Mouse (Mus musculus): Measurements from ENCODE around the gene Prr29. TPM values are rescaled to one million over a fixed set of nuclear protein-coding genes. Genes with fewer than 3 reads are reported as not detected.

The Prr29 gene
- total and polyA plus RNA-seq, 2 experiments: 0.17 TPM; not detected in 1

- TF ChIP-seq POLR2A (IDR thresholded peaks at IDR 0.05; ENCODE audit: extremely low read depth, insufficient read depth, low read length) (no peak), CTCF (IDR thresholded peaks at IDR 0.05; ENCODE audit: low read depth, low read length) (no peak)
- WGBS: 74% methylated on average over 5 of the region's 5 CpGs
- Histone ChIP-seq H3K36me3 (ENCODE audit: control insufficient read depth, insufficient read depth, low read length) (no peaks in the 10 kb centered on the region), H3K27me3 (ENCODE audit: control insufficient read depth, insufficient read depth, low read length) (no peaks in the 10 kb centered on the region), H3K9ac (ENCODE audit: low read depth, low read length) (no peak overlapping the region), H3K79me2 (ENCODE audit: control insufficient read depth, insufficient read depth, low read length) (no peaks in the 10 kb centered on the region), H3K27ac (replicated peaks; ENCODE audit: insufficient read depth, low read depth, low read length) (no peak overlapping the region), H3K4me3 (ENCODE audit: insufficient read depth, low read depth, low read length) (no peak overlapping the region), H3K4me1 (ENCODE audit: control insufficient read depth, insufficient read depth, low read length) (no peaks in the 10 kb centered on the region)
- no peak for DNase-seq (ENCODE audit: extremely low read depth, low read depth, low spot score)
Observed at GRCm38 (mm10) chr11:106374979-106375378, 9.7 kb downstream of the Prr29 start.

DNA sequence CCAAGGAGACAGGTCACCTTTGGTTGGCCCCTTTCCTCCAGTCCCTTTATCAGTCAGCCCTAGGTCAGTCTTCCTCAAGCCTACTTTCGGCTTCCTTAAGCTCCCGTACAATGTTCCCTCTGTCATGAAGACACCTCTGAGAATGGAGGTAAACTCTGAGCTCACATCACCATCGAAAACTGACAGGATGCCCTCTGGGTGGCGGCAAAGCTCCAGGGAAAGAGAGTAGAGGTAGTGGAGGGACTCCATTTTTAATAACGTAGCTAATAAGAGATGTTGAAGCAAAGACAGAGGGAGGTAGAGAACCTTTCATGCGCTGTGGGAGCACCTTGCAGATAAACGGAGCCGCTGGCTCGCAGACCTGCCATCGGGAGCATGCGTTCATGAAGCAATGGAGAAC lies 15.7 kb downstream of the Prr29 start:
- H3K9ac ChIP-seq (ENCODE audit: low read depth, low read length): no peak overlapping the region
- no peaks in the 10 kb centered on the region for H3K27me3 ChIP-seq (ENCODE audit: control insufficient read depth, insufficient read depth, low read length)
- no peaks in the 10 kb centered on the region for H3K36me3 ChIP-seq (ENCODE audit: control insufficient read depth, insufficient read depth, low read length)
- H3K27ac ChIP-seq (replicated peaks; ENCODE audit: insufficient read depth, low read depth, low read length): no peak overlapping the region
- TF ChIP-seq CTCF (IDR thresholded peaks at IDR 0.05; ENCODE audit: low read depth, low read length): peak; percentile 22; the same call in 1 of the 2 replicates
- no peak for TF ChIP-seq POLR2A (IDR thresholded peaks at IDR 0.05; ENCODE audit: extremely low read depth, insufficient read depth, low read length)
- H3K4me3 ChIP-seq (ENCODE audit: insufficient read depth, low read depth, low read length): no peak overlapping the region
- H3K4me1 ChIP-seq (ENCODE audit: control insufficient read depth, insufficient read depth, low read length): no peaks in the 10 kb centered on the region; the same call in 1 of the 2 replicates
- no peaks in the 10 kb centered on the region for H3K79me2 ChIP-seq (ENCODE audit: control insufficient read depth, insufficient read depth, low read length)
- 81% methylated on average over 11 of the region's 11 CpGs for WGBS
- DNase-seq (ENCODE audit: extremely low read depth, low read depth, low spot score): no peak

- no peak for DNase-seq (ENCODE audit: extremely low read depth, low read depth, low spot score)
- peak overlapping the region; percentile 33; the same call in 1 of the 2 replicates for H3K9ac ChIP-seq (ENCODE audit: low read depth, low read length)
- H3K4me3 ChIP-seq (ENCODE audit: insufficient read depth, low read depth, low read length): peak overlapping the region; percentile 37
- no peaks in the 10 kb centered on the region; the same call in 1 of the 2 replicates for H3K4me1 ChIP-seq (ENCODE audit: control insufficient read depth, insufficient read depth, low read length)
- no peaks in the 10 kb centered on the region for H3K27me3 ChIP-seq (ENCODE audit: control insufficient read depth, insufficient read depth, low read length)
- no peaks in the 10 kb centered on the region for H3K36me3 ChIP-seq (ENCODE audit: control insufficient read depth, insufficient read depth, low read length)
- peak overlapping the region; percentile 64 for H3K27ac ChIP-seq (replicated peaks; ENCODE audit: insufficient read depth, low read depth, low read length)
- WGBS: 60% methylated on average over 7 of the region's 7 CpGs
- TF ChIP-seq CTCF (IDR thresholded peaks at IDR 0.05; ENCODE audit: low read depth, low read length) (peak; percentile 44), POLR2A (IDR thresholded peaks at IDR 0.05; ENCODE audit: extremely low read depth, insufficient read depth, low read length) (no peak)
- H3K79me2 ChIP-seq (ENCODE audit: control insufficient read depth, insufficient read depth, low read length): no peaks in the 10 kb centered on the region
Observed at GRCm38 (mm10) chr11:106381883-106382282, 16.6 kb downstream of the Prr29 start.

GRCm38 (mm10) chr11:106382424-106382823 lies 17.2 kb downstream of the Prr29 start:
- WGBS: 83% methylated on average over 5 of the region's 5 CpGs
- peak overlapping the region; percentile 37 for H3K4me3 ChIP-seq (ENCODE audit: insufficient read depth, low read depth, low read length)
- H3K9ac ChIP-seq (ENCODE audit: low read depth, low read length): peak overlapping the region; percentile 33; the same call in 1 of the 2 replicates
- no peaks in the 10 kb centered on the region for H3K27me3 ChIP-seq (ENCODE audit: control insufficient read depth, insufficient read depth, low read length)
- no peak for DNase-seq (ENCODE audit: extremely low read depth, low read depth, low spot score)
- no peak for TF ChIP-seq POLR2A (IDR thresholded peaks at IDR 0.05; ENCODE audit: extremely low read depth, insufficient read depth, low read length)
- no peak for TF ChIP-seq CTCF (IDR thresholded peaks at IDR 0.05; ENCODE audit: low read depth, low read length)
- H3K36me3 ChIP-seq (ENCODE audit: control insufficient read depth, insufficient read depth, low read length): no peaks in the 10 kb centered on the region
- H3K79me2 ChIP-seq (ENCODE audit: control insufficient read depth, insufficient read depth, low read length): no peaks in the 10 kb centered on the region
- H3K4me1 ChIP-seq (ENCODE audit: control insufficient read depth, insufficient read depth, low read length): no peaks in the 10 kb centered on the region; the same call in 1 of the 2 replicates
- H3K27ac ChIP-seq (replicated peaks; ENCODE audit: insufficient read depth, low read depth, low read length): peak overlapping the region; percentile 64

GRCm38 (mm10) chr11:106383051-106383790 lies 17.9 kb downstream of the Prr29 start:
- Histone ChIP-seq H3K27me3 (ENCODE audit: control insufficient read depth, insufficient read depth, low read length) (no peaks in the 10 kb centered on the region), H3K27ac (replicated peaks; ENCODE audit: insufficient read depth, low read depth, low read length) (peak overlapping the region; percentile 77), H3K9ac (ENCODE audit: low read depth, low read length) (no peak overlapping the region), H3K4me3 (ENCODE audit: insufficient read depth, low read depth, low read length) (no peak overlapping the region), H3K4me1 (ENCODE audit: control insufficient read depth, insufficient read depth, low read length) (no peaks in the 10 kb centered on the region; the same call in 1 of the 2 replicates), H3K36me3 (ENCODE audit: control insufficient read depth, insufficient read depth, low read length) (no peaks in the 10 kb centered on the region), H3K79me2 (ENCODE audit: control insufficient read depth, insufficient read depth, low read length) (no peaks in the 10 kb centered on the region)
- DNase-seq (ENCODE audit: extremely low read depth, low read depth, low spot score): no peak
- 78% methylated on average over 6 of the region's 6 CpGs for WGBS
- TF ChIP-seq CTCF (IDR thresholded peaks at IDR 0.05; ENCODE audit: low read depth, low read length) (no peak), POLR2A (IDR thresholded peaks at IDR 0.05; ENCODE audit: extremely low read depth, insufficient read depth, low read length) (no peak)

DNA sequence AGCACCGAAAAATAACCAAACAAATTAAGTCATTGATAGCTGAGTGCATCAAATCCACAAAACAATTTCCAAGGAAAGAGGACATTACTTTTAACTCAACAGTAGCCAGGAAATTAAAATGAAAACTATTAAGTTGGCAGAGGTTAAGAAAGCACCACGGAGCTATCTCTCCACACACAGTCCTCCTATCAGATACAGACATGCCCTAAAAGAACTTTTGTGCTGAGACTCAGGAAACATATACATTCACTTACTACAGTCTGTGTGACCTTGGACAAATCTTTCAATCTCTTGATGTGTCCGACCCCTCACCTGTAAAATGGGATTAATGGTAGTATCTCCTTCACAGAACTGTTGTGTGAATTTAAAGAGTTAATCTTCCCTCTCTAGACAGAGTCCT lies 21.1 kb downstream of the Prr29 start:
- Histone ChIP-seq H3K27ac (replicated peaks; ENCODE audit: insufficient read depth, low read depth, low read length) (no peak overlapping the region), H3K4me3 (ENCODE audit: insufficient read depth, low read depth, low read length) (no peak overlapping the region), H3K27me3 (ENCODE audit: control insufficient read depth, insufficient read depth, low read length) (no peaks in the 10 kb centered on the region), H3K4me1 (ENCODE audit: control insufficient read depth, insufficient read depth, low read length) (no peaks in the 10 kb centered on the region), H3K9ac (ENCODE audit: low read depth, low read length) (no peak overlapping the region), H3K79me2 (ENCODE audit: control insufficient read depth, insufficient read depth, low read length) (no peaks in the 10 kb centered on the region), H3K36me3 (ENCODE audit: control insufficient read depth, insufficient read depth, low read length) (no peaks in the 10 kb centered on the region)
- TF ChIP-seq CTCF (IDR thresholded peaks at IDR 0.05; ENCODE audit: low read depth, low read length): no peak
- TF ChIP-seq POLR2A (IDR thresholded peaks at IDR 0.05; ENCODE audit: extremely low read depth, insufficient read depth, low read length): no peak
- DNase-seq (ENCODE audit: extremely low read depth, low read depth, low spot score): no peak
- WGBS: 84% methylated on average over 3 of the region's 3 CpGs
